Comparison of ENCODE assay signal across 8 mouse cellular contexts in genomic region chr3:116594728-116595602, GRCm38 (mm10). TPM values are rescaled to one million over a fixed set of nuclear protein-coding genes. Genes with fewer than 3 reads are reported as not detected.
DNase-seq lines count a peak whose midpoint lies in the region; ATAC-seq lines count a peak whose summit lies in the region.

Sass6 (plus strand) TSS chr3:116594982.

- H3K27ac ChIP-seq in lung, embryonic 16.5 days (ENCODE audit: low read length), result peak within 1 kb of the TSS; percentile 70

- peak; percentile 96 for DNase-seq in MEL-GATA-1-ER (ENCODE audit: extremely low read depth, low read depth)
- DNase-seq in cerebellum, adult 8-10 months, result peak; percentile 99
- DNase-seq in forelimb bud, embryonic 11.5 days (ENCODE audit: low read depth, low spot score), result peak; percentile 96
- DNase-seq in layer of hippocampus, adult 9-10 months (ENCODE audit: low spot score), result peak; percentile 93
- peak; percentile 98 for DNase-seq in ovary, postnatal 10 days (ENCODE audit: low spot score)
- peak; percentile 96 to 97 for DNase-seq in thymus, postnatal 10 days (ENCODE audit: low spot score in 2 of 2)

- H3K36me3 ChIP-seq in lung, embryonic 16.5 days (ENCODE audit: control insufficient read depth, insufficient read depth, low read length), result peaks cover 10% of the 10 kb centered on the region

- H3K4me1 ChIP-seq in lung, embryonic 16.5 days (replicated peaks; ENCODE audit: control insufficient read depth, insufficient read depth, low read length), result peaks cover 5% of the 10 kb centered on the region; the same call in 1 of the 2 replicates

- ATAC-seq in hematopoietic stem cell, adult 5-6 weeks (replicated peaks in 1 of 2; ENCODE audit: insufficient read depth in 1 of 2, low FRiP score in 2 of 2, low TSS enrichment in 1 of 2, low read depth in 1 of 2, poor library complexity in 2 of 2, severe bottlenecking in 2 of 2), result peak; percentile 97 to 98
- peak; percentile 98 for ATAC-seq in lung, embryonic 16.5 days (ENCODE audit: low read depth)

- no peaks in the 10 kb centered on the region for H3K27me3 ChIP-seq in lung, embryonic 16.5 days (ENCODE audit: control insufficient read depth, insufficient read depth, low read depth, low read length)

- H3K9me3 ChIP-seq in lung, embryonic 16.5 days (ENCODE audit: control insufficient read depth, low read length), result no peaks in the 10 kb centered on the region

- peak within 1 kb of the TSS; percentile 92 for H3K4me3 ChIP-seq in lung, embryonic 16.5 days (ENCODE audit: low read length)

- H3K9ac ChIP-seq in lung, embryonic 16.5 days (ENCODE audit: low read length), result peak within 1 kb of the TSS; percentile 89

- H3K4me2 ChIP-seq in lung, embryonic 16.5 days (ENCODE audit: low read depth, low read length), result peak within 1 kb of the TSS; percentile 54

- WGBS in lung, embryonic 16.5 days, result under 1% methylated on average over 65 of the region's 65 CpGs

RNA-seq across cellular contexts. Expression of gene Sass6, which starts in this region (rescaled TPM):
- 34.1 and 43.9 TPM in 2 replicates for total RNA-seq in hematopoietic stem cell, adult 5-6 weeks (2017)
- 22.3 and 29.2 TPM in 2 replicates for polyA plus RNA-seq in lung, embryonic 16.5 days (2015; fragmentation: Nextera tagmentation; extraction: Ambion mirVana)

Comparison
In these comparisons a context has a peak if more than half of its experiments do, and no peak if none do; other contexts are left out.
1. Peak in every context shown above with its lines: DNase-seq, ATAC-seq, H3K4me3 ChIP-seq and H3K27ac ChIP-seq.